Mouse (Mus musculus) gastrocnemius, postnatal 4 days (tissue): ENCODE measurements around the gene Slco1c1. TPM values are rescaled to one million over a fixed set of nuclear protein-coding genes. Genes with fewer than 3 reads are reported as not detected.

Experiments used
- DNase-seq, 2 experiments: peaks; one replicate each; pipeline ENCODE4 v3.0.0; 2021 to 2022; ENCODE audit warnings: low spot score in 2 of 2, mixed read lengths in 2 of 2
- long read RNA-seq, 2 experiments: library from polyadenylated mRNA; stranded (forward); transcript quantifications; one replicate each; pipeline ENCODE4 v2.0.0; 2021
- total RNA-seq, 2 experiments: library from RNA; stranded (reverse); gene quantifications; 2 replicates each; pipeline ENCODE4 v1.2.3; 2021

The Slco1c1 gene
- under 1 TPM; 0.10 to 0.27 TPM for total RNA-seq
- long read RNA-seq, experiment 1, result 0 reads
- long read RNA-seq, experiment 2, result 0 reads

DNA sequence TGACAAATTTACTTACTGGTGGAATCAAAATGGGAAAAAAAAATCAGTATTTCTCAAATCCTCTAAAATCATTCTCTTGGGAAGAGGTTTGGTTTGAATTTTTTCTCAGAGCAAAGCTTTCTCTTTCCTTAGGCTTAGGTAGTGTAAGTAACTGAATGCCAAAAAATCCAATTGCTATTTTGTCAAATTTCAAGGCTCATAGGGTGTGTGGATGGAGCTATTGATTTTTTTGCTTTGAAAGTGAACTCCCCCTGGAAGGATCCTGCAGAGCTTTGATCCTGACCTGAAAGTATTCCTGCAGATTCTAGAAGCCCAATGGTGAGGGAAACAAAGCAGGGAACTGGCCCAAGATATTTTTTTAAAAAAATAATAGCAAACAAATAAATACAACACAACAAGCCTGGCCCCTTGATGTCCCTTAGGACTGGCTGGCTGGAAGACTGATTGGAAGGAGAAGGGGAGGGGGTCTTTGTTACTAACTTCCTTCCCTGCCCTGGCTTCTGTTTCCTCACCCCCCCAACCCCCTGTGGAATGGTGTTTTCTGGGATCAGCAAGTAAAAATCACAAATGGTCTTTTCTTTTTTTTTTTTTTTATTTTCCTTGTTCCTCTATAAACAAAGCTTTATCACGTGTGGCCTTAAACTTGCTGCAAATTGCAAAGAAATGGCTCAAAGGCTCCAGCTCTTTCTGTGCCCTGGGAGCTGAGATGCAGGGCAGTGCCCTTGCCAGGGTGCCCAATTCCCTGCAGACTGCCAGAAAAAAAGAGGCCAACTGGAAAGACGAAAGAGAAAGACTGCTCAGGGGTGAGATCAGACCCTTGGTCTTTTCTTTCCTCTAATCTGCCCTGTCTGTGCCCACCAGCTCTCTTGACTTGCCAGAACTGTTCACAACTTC, at the start of gene Slco1c1:
Gene Slco1c1 (plus strand): TSS at position 622 of the 894 bp plus-strand sequence.
- DNase-seq, result no peak

DNA sequence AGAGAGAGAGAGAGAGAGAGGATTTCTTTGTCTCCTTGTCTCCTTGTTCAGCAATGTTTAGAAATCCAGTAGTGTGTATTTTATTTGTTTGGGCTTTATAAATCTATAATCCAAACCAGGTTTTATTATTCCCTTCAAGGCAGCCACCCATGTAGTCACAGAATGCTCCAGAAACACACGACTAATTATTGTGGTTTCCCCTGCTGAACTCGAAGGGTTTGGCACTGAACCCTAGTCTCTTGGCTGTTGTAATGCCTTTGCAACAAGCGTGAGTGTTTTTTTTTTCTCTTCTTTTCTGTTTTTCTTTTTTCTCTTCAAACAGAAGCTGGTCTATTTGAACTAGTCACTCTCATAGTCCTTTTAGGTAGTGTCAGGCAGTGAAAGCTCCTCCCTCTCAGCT, 49.5 kb upstream of the Slco1c1 start:
- peak in 1 of 2 experiments; percentile 35 for DNase-seq

DNA sequence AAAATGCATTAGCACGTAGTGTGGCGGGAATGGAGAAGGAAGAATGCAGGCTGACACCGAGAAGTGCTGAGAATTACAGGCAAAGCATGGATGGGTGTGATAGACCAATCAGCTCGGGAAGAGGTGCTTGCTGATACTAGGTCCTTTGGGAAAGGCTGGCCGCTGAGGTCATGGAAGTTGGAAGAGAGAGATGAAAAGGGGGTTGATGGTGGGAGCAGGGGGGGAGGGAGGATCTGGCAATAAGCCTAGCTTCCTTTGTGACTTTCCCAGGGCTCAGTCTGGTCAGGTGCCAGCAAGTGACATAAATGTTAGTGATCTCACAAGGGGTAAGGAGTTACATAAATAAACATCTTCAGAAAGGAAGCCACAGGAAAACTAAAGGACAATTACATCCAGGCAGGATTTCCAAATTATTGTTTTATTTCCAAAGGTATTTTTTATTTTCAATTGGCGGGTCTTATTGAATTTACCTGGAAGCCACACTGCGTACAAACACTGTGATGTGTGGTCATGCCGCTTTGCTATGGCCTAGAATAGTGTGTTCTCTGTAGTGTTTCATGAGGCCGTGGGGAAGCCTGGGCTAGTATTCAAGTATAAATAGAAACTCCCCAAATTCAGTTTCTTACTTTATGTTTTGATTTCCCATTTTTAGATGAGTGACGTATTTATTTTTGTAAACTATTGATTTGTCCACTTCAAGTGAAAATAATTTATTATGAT, 38.7 kb upstream of the Slco1c1 start:
- DNase-seq, result peak; percentile 23 to 39

DNA sequence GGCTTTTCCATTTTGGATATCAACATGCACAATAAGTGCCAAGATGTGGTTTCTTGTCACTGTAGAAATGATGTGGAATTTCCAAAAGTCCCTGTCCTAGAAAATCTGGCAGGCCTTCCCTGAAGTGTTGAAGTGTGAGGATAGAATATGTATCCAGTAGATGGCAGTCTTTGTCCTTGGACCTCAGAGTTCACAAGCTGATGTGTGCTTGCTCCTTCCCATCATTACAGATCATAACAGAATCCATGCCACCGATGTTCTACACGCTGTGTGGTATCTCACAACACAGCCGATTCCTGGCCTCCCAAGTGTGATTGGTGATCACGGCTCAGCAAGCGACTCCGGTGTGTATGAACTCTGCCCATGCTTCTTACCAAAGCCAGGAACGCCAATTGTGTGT, 36.9 kb upstream of the Slco1c1 start:
- no peak for DNase-seq

DNA sequence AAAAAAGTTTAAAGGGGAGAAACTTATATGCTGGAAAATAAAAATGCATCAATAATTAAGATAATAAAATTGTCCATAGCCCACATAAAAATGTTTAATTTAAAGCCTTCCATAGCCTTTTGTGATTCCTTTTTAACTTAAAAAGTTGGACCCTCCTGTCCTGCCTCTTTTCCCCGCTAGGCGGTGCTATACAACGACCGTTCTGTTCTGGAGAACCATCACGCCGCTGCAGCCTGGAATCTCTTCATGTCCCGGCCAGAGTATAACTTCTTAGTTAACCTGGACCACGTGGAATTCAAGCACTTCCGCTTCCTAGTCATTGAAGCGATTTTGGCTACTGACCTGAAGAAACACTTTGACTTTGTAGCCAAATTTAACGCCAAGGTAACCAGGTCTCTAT, 35.5 kb upstream of the Slco1c1 start:
- peak in 1 of 2 experiments; percentile 44 for DNase-seq

DNA sequence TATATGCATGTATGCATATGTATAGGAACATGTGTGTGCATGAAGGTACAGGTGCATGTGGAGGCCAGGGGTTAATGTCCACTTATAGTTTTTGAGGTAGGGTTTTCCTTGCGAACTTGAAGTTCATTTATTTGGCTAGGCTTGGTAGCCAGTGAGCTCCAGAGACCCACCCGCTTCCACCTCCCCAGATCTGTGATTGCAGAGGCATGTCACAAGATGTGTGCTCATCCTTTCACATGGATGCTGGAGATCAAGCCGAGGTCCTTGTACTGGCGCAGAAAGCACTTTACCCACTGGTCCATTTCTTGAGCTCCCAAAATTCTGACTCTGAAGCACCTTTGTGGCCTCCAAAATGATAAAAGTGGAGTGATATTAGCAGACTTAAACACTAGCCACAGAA, 29.3 kb upstream of the Slco1c1 start:
- DNase-seq, result no peak

DNA sequence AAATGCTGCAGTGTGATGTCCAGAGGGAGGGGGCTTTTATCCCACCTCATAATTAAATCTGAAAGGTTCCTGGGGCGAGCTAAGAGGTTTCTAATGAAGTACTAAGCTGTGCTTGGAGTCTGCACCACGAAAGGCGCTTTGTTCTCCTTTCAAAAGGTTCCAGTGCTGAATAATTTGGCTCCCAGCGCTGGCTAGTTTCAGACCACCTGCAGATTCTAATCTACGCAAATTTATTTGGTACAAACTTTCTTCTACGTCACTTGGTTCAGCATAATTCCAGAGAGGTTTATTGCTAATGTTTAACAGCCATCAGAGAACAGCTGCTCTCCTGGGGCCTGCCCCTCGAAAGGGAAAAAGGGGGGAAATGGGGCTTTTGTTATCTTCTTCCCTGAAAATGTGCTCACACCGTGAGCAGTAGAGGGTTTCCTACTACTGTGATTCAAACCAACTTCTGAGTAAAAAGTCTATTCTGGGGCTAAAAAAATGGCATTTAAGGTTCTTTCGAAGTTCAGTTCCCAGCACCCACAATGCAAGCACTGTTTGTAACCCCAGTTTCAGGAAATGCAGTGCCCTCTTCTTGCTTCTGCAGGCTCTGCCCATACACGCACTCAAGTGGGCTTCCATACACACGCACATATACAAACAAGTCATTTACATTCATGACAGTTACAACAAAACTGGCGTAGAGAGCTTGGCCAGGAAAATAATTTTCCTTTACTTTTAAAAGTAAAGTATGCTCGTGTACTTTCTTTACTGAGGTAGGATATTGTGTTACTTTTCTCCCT, 28.3 kb upstream of the Slco1c1 start:
- no peak for DNase-seq

DNA sequence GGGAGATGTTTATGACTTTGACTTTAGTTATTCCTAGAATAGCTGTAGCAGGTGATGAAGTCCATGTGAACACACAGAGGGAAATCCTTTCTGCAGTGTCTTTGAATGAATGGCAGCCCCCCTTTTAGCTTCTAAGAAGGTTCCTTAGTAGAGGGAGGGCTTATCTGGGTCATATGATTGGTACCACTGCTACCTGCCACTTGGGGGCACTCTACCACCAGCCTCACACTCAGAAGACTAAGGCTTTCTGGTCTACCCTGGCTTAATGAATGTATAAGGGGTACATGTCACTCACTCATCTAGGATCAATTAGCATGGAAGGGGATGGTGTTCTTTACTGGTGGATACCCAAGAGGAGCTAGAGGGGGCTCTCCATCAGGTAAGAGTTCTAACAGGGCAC, 24.7 kb upstream of the Slco1c1 start:
- DNase-seq, result no peak

DNA sequence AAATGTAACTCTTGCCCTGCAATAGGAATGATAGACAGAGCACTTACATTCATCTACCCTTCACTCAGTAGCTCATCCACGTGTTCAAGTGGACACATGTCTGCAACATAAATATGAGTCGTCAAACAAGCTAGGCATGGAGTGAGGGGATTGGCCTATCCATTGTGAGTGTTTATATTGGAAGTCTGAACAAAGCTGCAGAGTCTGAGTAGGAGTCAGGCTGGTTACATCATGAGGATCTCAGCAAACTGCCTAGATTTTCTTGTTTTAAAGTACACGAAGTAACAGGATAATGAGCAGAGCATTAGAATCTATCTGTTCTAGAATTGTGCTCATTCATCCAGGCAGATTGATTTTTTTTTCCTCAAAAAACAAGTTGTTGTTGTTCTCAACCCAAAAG, 23.0 kb upstream of the Slco1c1 start:
- DNase-seq, result no peak

DNA sequence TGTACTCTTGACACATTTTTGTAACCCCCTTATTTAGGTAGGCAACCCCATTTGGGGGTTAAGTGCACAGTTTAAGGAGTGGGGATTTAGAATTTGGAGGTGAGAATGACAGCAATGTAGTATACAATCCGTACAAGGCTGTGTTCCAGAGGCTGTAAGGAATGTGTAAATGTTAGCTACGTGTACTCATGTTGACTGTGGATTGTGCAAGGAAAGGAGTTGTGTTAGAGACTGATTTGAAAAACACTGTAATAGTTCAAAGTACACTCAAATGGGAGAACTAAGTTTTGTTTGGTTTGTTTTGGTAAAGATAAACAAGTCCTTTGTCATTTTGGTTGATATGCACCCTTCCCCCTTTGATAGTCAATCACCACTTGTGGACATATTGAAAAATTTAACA, 1.6 kb upstream of the Slco1c1 start:
- no peak for DNase-seq

DNA sequence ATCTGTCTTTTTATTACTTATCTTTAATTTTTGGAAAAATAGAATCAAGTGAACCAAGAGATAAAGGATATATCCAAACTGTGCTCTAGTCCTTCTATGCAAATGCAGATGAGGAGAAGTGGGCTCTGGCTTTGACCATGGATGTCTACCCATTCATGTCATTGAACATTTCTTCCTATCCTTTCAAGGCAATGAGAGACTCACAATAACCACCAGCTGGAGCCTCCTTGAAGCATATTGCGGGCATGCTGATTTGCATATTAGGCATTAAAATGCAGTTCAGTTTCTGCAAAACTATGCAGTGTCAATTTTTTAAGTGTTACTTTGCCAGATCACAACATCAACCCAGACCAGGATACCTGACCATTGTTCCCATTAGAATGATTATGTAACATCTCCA, 1.6 kb downstream of the Slco1c1 start:
- no peak for DNase-seq

DNA sequence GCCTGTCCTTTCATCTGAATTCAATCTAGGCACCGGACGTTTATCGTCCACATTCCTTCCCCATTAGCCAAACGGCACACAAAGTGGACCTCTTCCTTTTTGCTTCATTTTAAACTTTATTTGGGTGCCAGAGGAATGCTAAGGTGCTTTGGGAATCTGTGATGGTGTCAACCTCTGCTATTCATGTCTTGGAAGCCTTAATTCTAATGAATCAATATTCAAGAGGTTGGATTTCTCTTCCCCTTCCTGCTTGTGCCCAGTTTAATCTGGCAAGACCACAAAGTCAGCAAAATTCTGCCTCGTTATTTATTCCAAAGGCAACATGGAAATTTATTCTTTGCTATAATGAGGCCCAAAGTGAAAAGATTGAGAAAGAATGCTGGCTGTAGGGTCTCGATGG, 6.7 kb downstream of the Slco1c1 start:
- no peak for DNase-seq

DNA sequence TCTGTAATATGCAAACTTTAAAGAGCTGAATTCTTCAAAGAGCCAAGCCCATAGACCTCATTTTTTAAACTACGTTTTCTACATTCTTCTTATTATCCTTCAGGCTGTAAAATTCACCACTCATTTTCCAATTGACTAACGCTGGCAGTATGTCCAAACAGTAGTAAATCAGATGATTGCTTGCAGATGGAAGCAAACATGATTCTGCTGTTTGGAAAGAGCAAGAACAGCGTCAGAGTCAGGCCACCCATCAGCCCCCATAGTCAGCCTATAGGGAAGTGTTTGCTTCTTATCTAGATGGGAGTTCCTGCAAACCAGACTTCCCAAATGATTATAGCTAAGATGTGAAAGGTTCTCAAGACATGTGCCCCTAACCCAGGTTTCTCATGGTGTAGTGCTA, 13.1 kb downstream of the Slco1c1 start:
- no peak for DNase-seq

DNA sequence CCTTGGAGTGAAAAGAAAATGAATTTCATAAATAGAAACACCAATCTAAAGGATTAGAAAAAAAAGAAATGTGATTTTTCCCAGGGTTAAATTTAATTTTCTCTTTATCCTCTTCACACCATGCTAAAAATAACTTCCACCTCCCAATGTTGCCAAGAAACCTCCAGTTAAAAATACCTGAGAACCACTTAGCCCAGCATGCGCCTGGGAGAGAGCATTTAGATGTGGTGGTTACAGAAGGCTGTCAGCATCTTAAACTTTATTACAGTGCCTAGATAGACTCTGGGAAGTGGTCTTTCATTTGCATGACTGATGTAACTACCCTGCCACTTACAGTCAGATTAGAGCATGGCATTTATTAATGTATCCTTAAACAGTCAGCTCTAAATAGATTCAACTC, 17.0 kb downstream of the Slco1c1 start:
- DNase-seq, result no peak

DNA sequence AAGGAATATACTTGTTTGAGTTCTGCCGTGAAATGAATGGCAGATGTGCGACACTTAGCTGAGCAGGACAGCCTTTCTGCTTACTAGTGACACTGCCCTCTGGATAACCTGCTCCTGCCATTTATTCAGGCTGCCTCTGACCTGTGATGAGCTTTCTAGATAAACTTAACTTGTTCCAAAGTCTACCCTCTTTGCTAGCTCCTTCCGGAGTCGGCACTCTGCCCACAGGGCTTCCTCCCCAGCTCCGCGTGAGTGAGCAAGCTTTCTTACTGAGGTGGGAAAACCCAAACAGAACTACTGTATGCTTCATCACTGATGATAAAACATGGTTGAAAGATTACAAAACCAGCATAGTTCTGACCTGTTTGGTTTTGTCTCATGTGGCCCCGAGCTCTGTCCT, 19.2 kb downstream of the Slco1c1 start:
- DNase-seq, result no peak

DNA sequence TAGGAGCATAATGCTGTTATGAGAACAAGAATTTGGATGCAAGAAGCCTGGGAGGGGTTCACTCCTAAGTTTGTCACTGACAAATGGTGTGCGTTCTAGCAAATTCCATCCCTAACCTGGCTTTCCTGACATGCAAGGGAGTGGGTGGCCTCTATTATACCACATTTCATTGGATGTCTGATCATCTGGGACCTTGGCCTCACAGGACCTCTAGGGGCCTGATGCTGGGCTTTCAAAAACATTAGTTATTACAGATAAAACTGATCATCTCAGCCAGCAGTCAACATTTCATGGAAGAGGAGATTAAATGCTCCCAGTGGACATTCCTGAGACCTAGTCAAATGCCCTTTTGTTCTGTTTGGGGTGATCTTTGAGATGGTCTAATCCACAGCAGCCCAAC, 34.0 kb downstream of the Slco1c1 start:
- no peak for DNase-seq

DNA sequence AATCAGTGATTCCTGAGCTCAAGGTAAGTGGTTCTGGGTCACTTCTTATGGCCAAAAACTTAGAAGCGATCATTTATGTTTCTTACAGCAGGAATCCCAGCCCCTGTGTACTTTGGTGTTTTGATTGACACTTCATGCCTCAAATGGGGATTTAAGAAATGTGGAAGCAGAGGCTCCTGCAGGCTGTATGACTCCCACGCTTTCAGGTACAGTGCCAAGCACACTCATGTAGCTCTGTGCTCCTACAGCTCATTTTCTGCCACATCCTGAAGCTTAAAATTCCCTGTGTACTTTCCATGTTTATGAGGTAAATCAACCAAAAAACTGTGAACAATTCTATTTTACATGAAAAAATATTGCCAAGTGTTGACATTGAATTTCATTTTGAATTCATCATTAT, 43.2 kb downstream of the Slco1c1 start:
- DNase-seq, result no peak

DNA sequence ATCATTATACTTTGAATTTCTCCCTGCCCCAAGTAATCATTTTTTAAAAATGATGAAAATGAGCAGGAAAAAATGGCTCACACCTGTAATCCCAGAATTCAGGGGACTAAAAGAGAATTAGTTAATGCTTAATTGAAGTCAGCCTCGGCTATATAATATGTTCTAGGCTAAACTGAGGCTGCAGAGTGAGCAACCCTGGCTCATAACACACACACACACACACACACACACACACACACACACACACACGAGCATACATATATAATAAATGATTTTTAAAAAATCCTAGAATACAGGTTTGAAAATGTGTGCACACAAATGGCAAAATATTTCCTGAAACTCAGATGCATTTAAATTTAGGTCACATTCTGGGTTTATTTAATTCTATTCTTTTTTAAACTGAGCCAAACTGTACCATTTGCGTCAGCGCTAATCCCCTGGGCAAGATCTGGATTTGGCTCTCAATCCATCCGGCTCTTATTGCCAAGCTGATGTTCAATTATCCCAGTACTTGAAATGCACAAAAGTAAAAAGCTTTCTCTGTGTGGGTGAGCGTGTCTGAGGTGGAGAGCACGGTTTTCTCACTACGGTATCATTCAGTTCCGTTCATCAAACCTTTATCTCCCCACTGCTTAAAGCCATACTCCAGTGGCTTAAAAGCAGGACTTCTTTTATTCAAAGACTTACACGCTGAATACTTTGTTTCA, 43.8 kb downstream of the Slco1c1 start:
- DNase-seq, result no peak

DNA sequence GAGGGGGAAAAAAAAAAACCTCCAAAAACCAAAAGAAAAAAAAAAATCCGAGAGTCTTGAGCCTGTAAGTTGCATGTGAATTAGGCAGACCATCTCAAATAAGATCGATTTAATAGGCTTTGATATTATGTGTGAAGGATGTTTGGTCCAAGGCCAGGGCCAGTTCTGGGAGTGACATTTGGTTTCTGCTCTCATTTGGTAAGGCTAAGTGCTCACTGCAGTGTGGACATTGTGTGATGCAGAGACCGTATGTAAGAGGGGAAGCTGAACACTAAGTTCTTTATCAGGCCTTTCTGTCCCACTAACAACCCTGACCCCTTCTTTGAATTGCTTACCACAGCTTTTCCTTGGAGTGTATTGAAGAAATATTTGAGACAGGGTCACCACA, 44.4 kb downstream of the Slco1c1 start:
- no peak for DNase-seq

DNA sequence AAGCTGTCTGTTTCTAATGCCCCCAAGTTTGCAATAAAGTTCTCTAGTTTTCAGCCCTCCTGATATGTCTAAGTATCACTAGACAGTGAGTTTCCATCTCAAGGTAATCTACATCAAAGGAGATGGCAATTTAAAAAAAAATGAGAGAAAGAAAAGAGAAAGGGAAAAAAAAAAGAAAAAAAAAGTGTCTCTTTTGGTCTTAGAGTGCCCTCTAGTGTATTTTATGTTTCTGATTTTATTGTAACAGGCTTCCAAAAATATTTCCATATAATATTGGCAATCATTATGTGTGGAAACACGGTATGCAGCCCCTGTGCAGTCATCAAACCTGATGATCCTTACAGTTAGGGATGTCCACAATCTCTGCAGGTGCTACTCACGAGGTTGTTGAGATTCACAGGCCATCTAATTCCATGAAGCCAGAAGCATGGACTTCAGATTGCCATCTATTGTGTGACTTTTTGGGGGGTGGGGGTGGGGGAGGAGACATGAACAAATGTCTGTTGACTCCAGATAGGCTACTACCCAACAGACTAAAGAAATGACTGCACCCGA, 52.6 kb downstream of the Slco1c1 start:
- no peak for DNase-seq
